Mouse (Mus musculus): ENCODE data around the gene Trim7.
"Not testable (repeated sequence)": the region's sequence is repeated elsewhere in the genome, so short reads cannot be mapped to it uniquely, and the experiment has no call there.

DNA sequence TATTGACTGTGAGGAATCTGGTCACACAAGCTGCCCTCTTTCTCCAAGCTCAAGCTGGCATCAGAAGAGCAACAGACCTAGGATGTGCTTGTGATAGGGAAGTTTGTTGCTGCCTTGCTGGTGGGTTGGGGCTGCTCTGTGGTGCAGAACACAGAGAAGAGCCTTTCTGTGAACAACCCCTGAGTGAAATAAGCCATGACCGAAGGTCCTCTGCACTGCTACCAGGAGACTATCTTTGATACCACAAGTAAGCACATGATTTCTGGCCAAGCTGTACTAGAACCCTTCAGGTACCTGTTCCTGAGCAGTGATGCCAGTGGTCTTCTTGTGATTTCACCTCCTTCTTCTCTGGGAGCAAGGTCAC, 75.6 kb downstream of the Trim7 start:
- not testable (repeated sequence) for TF ChIP-seq POLR2A (IDR thresholded peaks at IDR 0.05; ENCODE audit: low read depth, low read length); CTCF (IDR thresholded peaks at IDR 0.05; ENCODE audit: extremely low read depth, insufficient read depth, insufficient read length, insufficient replicate concordance)
